Mouse (Mus musculus) spleen, embryonic (tissue): ENCODE data around the gene H2al1j.
"Not testable (repeated sequence)": the region's sequence is repeated elsewhere in the genome, so short reads cannot be mapped to it uniquely, and the experiment has no call there.

Source experiments
- CTCF ChIA-PET: fragments of 350-600 bp; sonication (Branson Sonifier 250); formaldehyde crosslinking; loops from one replicate; lab custom pipeline; 2022; lab: Charles Lee

H2al1j gene

GRCm38 (mm10) chrX:11327522-11327921 is at the start of gene H2al1j:
H2al1j (plus strand) TSS chrX:11327822.
- CTCF ChIA-PET: not testable (repeated sequence)

GRCm38 (mm10) chrX:11280741-11281140 is 46.9 kb upstream of the H2al1j start:
- CTCF ChIA-PET: no interaction called here

- CTCF ChIA-PET: no interaction called here
Observed at GRCm38 (mm10) chrX:11288306-11288882, 39.2 kb upstream of the H2al1j start.

GRCm38 (mm10) chrX:11289244-11289643 is 38.4 kb upstream of the H2al1j start:
- CTCF ChIA-PET: no interaction called here

- CTCF ChIA-PET: not testable (repeated sequence)
Observed at GRCm38 (mm10) chrX:11298957-11299356, 28.7 kb upstream of the H2al1j start, which contains the start of gene H2al1a. H2al1a (plus strand) TSS chrX:11299257.

DNA sequence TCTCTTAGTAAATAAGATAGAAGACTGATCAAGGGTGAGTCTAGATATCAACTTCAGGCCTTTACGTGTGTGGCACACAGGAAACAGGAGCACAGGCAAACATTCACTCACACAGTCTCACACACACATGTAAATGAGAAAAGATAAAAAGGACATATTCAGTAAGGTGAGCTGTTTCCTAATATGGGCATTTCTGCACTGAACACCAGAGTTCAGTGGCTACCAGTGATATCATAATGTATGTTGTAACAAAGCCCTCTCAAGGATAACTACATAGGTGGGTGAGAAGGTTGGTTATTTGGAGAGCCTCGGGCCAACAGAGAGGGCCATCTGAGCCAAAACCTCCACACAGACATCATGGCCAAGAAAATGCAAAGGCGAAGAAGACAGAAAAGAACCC is 25.5 kb upstream of the H2al1j start, which contains the start of gene H2al1b:
Gene H2al1b, plus strand, starts transcription at position 301 of the 400 bp plus-strand sequence.
- CTCF ChIA-PET: not testable (repeated sequence)

DNA sequence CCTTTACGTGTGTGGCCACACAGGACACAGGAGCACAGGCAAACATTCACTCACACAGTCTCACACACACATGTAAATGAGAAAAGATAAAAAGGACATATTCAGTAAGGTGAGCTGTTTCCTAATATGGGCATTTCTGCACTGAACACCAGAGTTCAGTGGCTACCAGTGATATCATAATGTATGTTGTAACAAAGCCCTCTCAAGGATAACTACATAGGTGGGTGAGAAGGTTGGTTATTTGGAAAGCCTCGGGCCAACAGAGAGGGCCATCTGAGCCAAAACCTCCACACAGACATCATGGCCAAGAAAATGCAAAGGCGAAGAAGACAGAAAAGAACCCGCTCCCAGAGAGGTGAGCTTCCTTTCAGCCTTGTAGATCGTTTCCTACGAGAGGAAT is 22.3 kb upstream of the H2al1j start, which contains the start of gene H2al1c:
Gene H2al1c, plus strand, starts transcription at position 301 of the 400 bp plus-strand sequence.
- CTCF ChIA-PET: not testable (repeated sequence)

DNA sequence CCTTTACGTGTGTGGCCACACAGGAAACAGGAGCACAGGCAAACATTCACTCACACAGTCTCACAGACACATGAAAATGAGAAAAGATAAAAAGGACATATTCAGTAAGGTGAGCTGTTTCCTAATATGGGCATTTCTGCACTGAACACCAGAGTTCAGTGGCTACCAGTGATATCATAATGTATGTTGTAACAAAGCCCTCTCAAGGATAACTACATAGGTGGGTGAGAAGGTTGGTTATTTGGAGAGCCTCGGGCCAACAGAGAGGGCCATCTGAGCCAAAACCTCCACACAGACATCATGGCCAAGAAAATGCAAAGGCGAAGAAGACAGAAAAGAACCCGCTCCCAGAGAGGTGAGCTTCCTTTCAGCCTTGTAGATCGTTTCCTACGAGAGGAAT is 19.1 kb upstream of the H2al1j start, which contains the start of gene H2al1d:
Gene H2al1d, plus strand, starts transcription at position 301 of the 400 bp plus-strand sequence.
- CTCF ChIA-PET: not testable (repeated sequence)

DNA sequence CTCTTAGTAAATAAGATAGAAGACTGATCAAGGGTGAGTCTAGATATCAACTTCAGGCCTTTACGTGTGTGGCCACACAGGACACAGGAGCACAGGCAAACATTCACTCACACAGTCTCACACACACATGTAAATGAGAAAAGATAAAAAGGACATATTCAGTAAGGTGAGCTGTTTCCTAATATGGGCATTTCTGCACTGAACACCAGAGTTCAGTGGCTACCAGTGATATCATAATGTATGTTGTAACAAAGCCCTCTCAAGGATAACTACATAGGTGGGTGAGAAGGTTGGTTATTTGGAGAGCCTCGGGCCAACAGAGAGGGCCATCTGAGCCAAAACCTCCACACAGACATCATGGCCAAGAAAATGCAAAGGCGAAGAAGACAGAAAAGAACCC is 16.0 kb upstream of the H2al1j start, which contains the start of gene H2al1e:
Gene H2al1e, plus strand, starts transcription at position 301 of the 400 bp plus-strand sequence.
- CTCF ChIA-PET: not testable (repeated sequence)

GRCm38 (mm10) chrX:11314858-11315257 is 12.8 kb upstream of the H2al1j start, which contains the start of gene H2al1f:
H2al1f (plus strand) TSS chrX:11315158.
- CTCF ChIA-PET: not testable (repeated sequence)

GRCm38 (mm10) chrX:11317956-11318355 is 9.7 kb upstream of the H2al1j start, which contains the start of gene H2al1g:
H2al1g (plus strand) TSS chrX:11318256.
- CTCF ChIA-PET: not testable (repeated sequence)

DNA sequence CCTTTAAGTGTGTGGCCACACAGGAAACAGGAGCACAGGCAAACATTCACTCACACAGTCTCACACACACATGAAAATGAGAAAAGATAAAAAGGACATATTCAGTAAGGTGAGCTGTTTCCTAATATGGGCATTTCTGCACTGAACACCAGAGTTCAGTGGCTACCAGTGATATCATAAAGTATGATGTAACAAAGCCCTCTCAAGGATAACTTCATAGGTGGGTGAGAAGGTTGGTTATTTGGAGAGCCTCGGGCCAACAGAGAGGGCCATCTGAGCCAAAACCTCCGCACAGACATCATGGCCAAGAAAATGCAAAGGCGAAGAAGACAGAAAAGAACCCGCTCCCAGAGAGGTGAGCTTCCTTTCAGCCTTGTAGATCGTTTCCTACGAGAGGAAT is 6.4 kb upstream of the H2al1j start, which contains the start of gene H2al1h:
Gene H2al1h, plus strand, starts transcription at position 301 of the 400 bp plus-strand sequence.
- CTCF ChIA-PET: not testable (repeated sequence)

- CTCF ChIA-PET: not testable (repeated sequence)
Observed at GRCm38 (mm10) chrX:11324359-11324758, 3.3 kb upstream of the H2al1j start, which contains the start of gene H2al1i. H2al1i (plus strand) TSS chrX:11324659.

DNA sequence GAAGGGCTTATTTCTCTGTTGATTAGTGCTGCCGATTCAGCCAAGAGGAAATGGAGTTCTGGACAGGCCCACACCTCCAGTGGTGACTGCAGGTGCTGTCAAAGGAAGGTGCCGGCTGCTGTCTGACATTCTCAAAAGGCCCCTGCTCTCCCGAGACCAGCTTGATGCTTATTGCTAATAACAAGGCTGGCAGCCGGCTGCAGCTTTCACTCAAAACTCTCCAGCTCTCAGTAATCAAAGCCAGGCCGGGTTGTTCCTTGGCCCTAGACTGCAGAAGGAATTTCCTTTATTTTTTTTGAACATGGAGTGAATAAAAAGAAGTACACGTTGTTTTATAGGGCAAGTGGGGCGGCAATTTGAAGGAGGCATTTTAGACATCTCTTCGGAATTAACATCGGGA is 18.1 kb downstream of the H2al1j start:
- CTCF ChIA-PET: no interaction called here

GRCm38 (mm10) chrX:11346756-11347155 is 19.1 kb downstream of the H2al1j start:
- CTCF ChIA-PET: no interaction called here

DNA sequence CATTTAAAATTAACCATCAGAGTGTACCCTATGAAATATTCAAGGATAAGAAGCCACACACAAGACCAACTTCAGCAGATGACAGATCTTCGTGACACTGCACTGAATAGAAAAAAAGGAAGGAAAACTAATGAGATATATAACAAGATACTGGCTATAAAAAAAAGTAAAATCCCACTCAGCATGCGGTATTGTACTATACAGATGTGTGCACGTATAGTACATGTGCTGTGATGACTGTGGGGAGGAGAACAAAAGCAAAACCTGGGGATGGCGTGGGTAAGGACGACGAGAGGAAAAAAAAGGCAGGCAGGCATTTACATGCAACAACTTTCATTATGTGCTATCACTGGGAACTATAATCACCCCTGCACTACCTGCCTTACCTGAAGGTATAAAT is 33.2 kb downstream of the H2al1j start:
- CTCF ChIA-PET: no interaction called here

GRCm38 (mm10) chrX:11361261-11361660 is 33.6 kb downstream of the H2al1j start:
- CTCF ChIA-PET: no interaction called here

GRCm38 (mm10) chrX:11363890-11364289 is 36.3 kb downstream of the H2al1j start:
- CTCF ChIA-PET: no interaction called here

GRCm38 (mm10) chrX:11365151-11365550 is 37.5 kb downstream of the H2al1j start:
- CTCF ChIA-PET: no interaction called here
